Mouse (Mus musculus): Measurements from ENCODE around the gene Mfsd13b. TPM values are rescaled to one million over a fixed set of nuclear protein-coding genes. Genes with fewer than 3 reads are reported as not detected.
"Not testable (repeated sequence)": the region's sequence is repeated elsewhere in the genome, so short reads cannot be mapped to it uniquely, and the experiment has no call there.

Mfsd13b gene
- polyA plus RNA-seq, 1 experiment from 2014 or later, result not detected

DNA sequence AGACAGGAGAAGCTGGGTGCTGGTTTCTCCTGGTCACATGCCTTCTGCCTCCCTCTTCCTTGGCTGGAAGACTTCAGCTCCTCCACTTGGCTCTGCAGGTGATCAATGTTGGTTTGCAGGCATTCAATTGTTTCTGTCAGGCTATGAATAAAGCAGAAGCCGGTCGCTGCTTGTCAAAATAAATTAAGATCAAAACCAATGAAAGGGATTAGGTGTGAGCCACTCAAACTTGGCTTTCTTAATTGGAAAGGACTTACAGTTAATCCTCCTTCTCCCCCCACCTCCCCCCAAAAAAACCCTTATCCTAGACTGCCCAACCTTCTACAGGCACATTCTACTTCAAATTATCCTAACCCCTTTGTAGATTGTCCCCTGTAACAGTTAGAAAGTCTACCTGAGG, 22.2 kb upstream of the Mfsd13b start:
- ATAC-seq (ENCODE audit: low read depth), result no peak
- Histone ChIP-seq H3K9ac (no peak overlapping the region), H3K36me3 (peaks cover 88% of the 10 kb centered on the region), H3K4me1 (replicated peaks) (peaks cover 11% of the 10 kb centered on the region; the same call in 1 of the 2 replicates), H3K9me3 (replicated peaks) (no peaks in the 10 kb centered on the region), H3K4me2 (no peak overlapping the region), H3K27me3 (no peaks in the 10 kb centered on the region), H3K27ac (no peak overlapping the region), H3K4me3 (replicated peaks) (no peak overlapping the region)
- WGBS (ENCODE audit: insufficient replicate concordance), result 91% methylated on average over 2 of the region's 2 CpGs
- DNase-seq, result no peak

GRCm38 (mm10) chr7:120960601-120961000, 21.7 kb upstream of the Mfsd13b start:
- ATAC-seq (ENCODE audit: low read depth), result no peak
- Histone ChIP-seq H3K4me2 (no peak overlapping the region), H3K4me1 (replicated peaks) (peaks cover 13% of the 10 kb centered on the region; the same call in 1 of the 2 replicates), H3K9ac (no peak overlapping the region), H3K27me3 (no peaks in the 10 kb centered on the region), H3K36me3 (peaks cover 84% of the 10 kb centered on the region), H3K4me3 (replicated peaks) (no peak overlapping the region), H3K27ac (no peak overlapping the region), H3K9me3 (replicated peaks) (no peaks in the 10 kb centered on the region)
- WGBS (ENCODE audit: insufficient replicate concordance), result 87% methylated on average over 6 of the region's 6 CpGs
- no peak for DNase-seq

DNA sequence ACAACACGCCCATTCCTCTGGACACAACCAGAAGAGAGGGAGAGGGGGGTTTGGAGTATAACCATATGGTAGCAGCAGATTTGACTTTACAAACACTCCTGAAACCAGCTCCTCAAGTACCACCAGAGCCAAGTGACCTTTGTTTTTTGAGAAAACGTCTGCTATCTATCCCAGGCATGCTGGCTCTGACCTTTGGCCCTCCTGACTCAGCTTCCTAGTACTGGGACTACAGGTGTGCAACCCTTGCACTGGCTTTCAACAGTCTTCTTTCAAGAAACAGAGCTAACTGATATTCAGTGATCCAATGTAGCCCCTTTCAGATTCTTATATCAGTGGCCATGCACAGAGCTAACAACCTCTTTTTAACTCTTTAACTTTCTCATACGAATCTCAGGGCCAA, 20.4 kb upstream of the Mfsd13b start:
- H3K9ac ChIP-seq, result no peak overlapping the region
- H3K4me1 ChIP-seq (replicated peaks), result peaks cover 14% of the 10 kb centered on the region
- H3K9me3 ChIP-seq (replicated peaks), result no peaks in the 10 kb centered on the region
- H3K4me3 ChIP-seq (replicated peaks), result no peak overlapping the region
- WGBS (ENCODE audit: insufficient replicate concordance), result 74% methylated on average over 3 of the region's 3 CpGs
- peaks cover 80% of the 10 kb centered on the region for H3K36me3 ChIP-seq
- H3K4me2 ChIP-seq, result no peak overlapping the region
- no peak overlapping the region for H3K27ac ChIP-seq
- no peaks in the 10 kb centered on the region for H3K27me3 ChIP-seq
- DNase-seq (no peak), ATAC-seq (ENCODE audit: low read depth) (no peak)

DNA sequence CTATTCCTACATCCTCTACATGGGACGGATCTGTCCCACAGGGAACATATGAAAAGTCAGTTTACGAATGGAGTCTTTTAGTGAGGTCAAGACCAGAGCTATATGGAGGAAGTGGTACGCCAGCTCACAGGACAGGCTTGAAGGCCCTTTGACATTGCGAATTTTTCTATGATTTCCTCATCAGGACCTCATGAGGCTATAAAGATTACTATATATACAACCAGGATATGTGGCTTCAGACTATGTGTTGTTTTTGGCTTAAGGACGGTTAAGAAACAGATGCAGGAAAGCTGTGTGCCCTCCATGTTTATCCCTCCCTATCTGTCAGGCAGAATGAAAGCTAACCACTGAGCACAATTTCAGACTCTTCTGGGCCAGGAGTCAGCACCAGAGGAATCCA, 19.2 kb upstream of the Mfsd13b start:
- Histone ChIP-seq H3K4me3 (replicated peaks) (no peak overlapping the region), H3K4me1 (replicated peaks) (peaks cover 27% of the 10 kb centered on the region), H3K27ac (no peak overlapping the region), H3K27me3 (no peaks in the 10 kb centered on the region), H3K9ac (no peak overlapping the region), H3K9me3 (replicated peaks) (no peaks in the 10 kb centered on the region), H3K36me3 (peaks cover 80% of the 10 kb centered on the region), H3K4me2 (no peak overlapping the region)
- DNase-seq (no peak), ATAC-seq (ENCODE audit: low read depth) (no peak)
- WGBS (ENCODE audit: insufficient replicate concordance), result 83% methylated on average over 5 of the region's 5 CpGs

- H3K27ac ChIP-seq, result peak overlapping the region; percentile 91
- peak overlapping the region; percentile 33 for H3K4me3 ChIP-seq (replicated peaks)
- WGBS (ENCODE audit: insufficient replicate concordance), result 23% methylated on average over 7 of the region's 7 CpGs
- peaks cover 79% of the 10 kb centered on the region for H3K4me1 ChIP-seq (replicated peaks)
- no peaks in the 10 kb centered on the region for H3K27me3 ChIP-seq
- H3K36me3 ChIP-seq, result peaks cover 41% of the 10 kb centered on the region
- peak overlapping the region; percentile 61 for H3K4me2 ChIP-seq
- peak; percentile 70 for DNase-seq
- peak overlapping the region; percentile 65 for H3K9ac ChIP-seq
- peak; percentile 99 for ATAC-seq (ENCODE audit: low read depth)
- no peaks in the 10 kb centered on the region for H3K9me3 ChIP-seq (replicated peaks)
Observed at GRCm38 (mm10) chr7:120969221-120969620, 13.1 kb upstream of the Mfsd13b start.

- ATAC-seq (ENCODE audit: low read depth) (no peak), DNase-seq (no peak)
- peaks cover 34% of the 10 kb centered on the region for H3K36me3 ChIP-seq
- H3K4me3 ChIP-seq (replicated peaks), result no peak overlapping the region
- peak overlapping the region; percentile 61 for H3K4me2 ChIP-seq
- no peaks in the 10 kb centered on the region for H3K9me3 ChIP-seq (replicated peaks)
- H3K27ac ChIP-seq, result peak overlapping the region; percentile 91
- H3K27me3 ChIP-seq, result no peaks in the 10 kb centered on the region
- H3K4me1 ChIP-seq (replicated peaks), result peaks cover 85% of the 10 kb centered on the region
- peak overlapping the region; percentile 41; the same call in 1 of the 2 replicates for H3K9ac ChIP-seq
- 81% methylated on average over 5 of the region's 5 CpGs for WGBS (ENCODE audit: insufficient replicate concordance)
Observed at GRCm38 (mm10) chr7:120970112-120970511, 12.2 kb upstream of the Mfsd13b start.

DNA sequence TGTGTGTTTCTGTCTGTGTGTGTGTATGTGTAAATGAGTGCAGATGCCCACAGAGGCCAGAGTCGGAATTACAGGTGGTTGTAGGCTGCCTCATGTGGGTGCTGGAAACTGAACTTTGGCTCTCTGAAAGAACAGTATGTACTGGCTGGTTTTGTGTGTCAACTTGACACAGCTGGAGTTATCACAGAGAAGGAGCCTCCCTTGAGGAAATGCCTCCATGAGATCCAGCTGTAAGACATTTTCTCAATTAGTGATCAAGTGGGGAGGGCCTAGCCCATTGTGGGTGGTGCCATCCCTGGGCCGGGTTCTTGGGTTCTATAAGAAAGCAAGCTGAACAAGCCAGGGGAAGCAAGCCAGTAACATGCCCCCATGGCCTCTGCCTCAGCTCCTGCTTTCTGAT, 9.8 kb upstream of the Mfsd13b start:
- H3K4me1 ChIP-seq (replicated peaks), result peaks cover 96% of the 10 kb centered on the region
- not testable (repeated sequence) for ATAC-seq (ENCODE audit: low read depth); H3K27me3 ChIP-seq; DNase-seq; H3K4me3 ChIP-seq (replicated peaks); H3K9ac ChIP-seq; H3K9me3 ChIP-seq (replicated peaks)
- H3K4me2 ChIP-seq, result peak overlapping the region; percentile 13; the same call in 1 of the 2 replicates
- WGBS (ENCODE audit: insufficient replicate concordance), result 71% methylated on average over 2 of the region's 2 CpGs
- peaks cover 19% of the 10 kb centered on the region for H3K36me3 ChIP-seq
- H3K27ac ChIP-seq, result peak overlapping the region; percentile 91

- peaks cover 14% of the 10 kb centered on the region for H3K36me3 ChIP-seq
- DNase-seq (no peak), ATAC-seq (ENCODE audit: low read depth) (no peak)
- peak overlapping the region; percentile 26; the same call in 1 of the 2 replicates for H3K4me2 ChIP-seq
- H3K4me1 ChIP-seq (replicated peaks), result peaks cover 96% of the 10 kb centered on the region
- H3K9ac ChIP-seq, result peak overlapping the region; percentile 36; the same call in 1 of the 2 replicates
- no peaks in the 10 kb centered on the region for H3K9me3 ChIP-seq (replicated peaks)
- H3K27me3 ChIP-seq, result no peaks in the 10 kb centered on the region
- 81% methylated on average over 3 of the region's 3 CpGs for WGBS (ENCODE audit: insufficient replicate concordance)
- H3K27ac ChIP-seq, result peak overlapping the region; percentile 91
- no peak overlapping the region for H3K4me3 ChIP-seq (replicated peaks)
Observed at GRCm38 (mm10) chr7:120974001-120974400, 8.3 kb upstream of the Mfsd13b start.

- ATAC-seq (ENCODE audit: low read depth), result no peak
- DNase-seq, result no peak
- Histone ChIP-seq H3K4me2 (peak overlapping the region; percentile 83), H3K4me1 (replicated peaks) (peaks cover 77% of the 10 kb centered on the region), H3K9me3 (replicated peaks) (no peaks in the 10 kb centered on the region), H3K9ac (peak overlapping the region; percentile 95; the same call in 1 of the 2 replicates), H3K27me3 (no peaks in the 10 kb centered on the region), H3K36me3 (peaks cover 12% of the 10 kb centered on the region), H3K4me3 (replicated peaks) (peak overlapping the region; percentile 6; the same call in 1 of the 2 replicates), H3K27ac (peak overlapping the region; percentile 98)
- 74% methylated on average over 7 of the region's 7 CpGs for WGBS (ENCODE audit: insufficient replicate concordance)
Observed at GRCm38 (mm10) chr7:120977063-120977462, 5.2 kb upstream of the Mfsd13b start.

GRCm38 (mm10) chr7:120980041-120980440, 2.3 kb upstream of the Mfsd13b start:
- Histone ChIP-seq H3K4me1 (replicated peaks) (peaks cover 59% of the 10 kb centered on the region), H3K9ac (peak overlapping the region; percentile 95), H3K4me2 (peak overlapping the region; percentile 83), H3K9me3 (replicated peaks) (no peaks in the 10 kb centered on the region), H3K27me3 (no peaks in the 10 kb centered on the region; the same call in 1 of the 2 replicates), H3K4me3 (replicated peaks) (peak overlapping the region; percentile 95), H3K36me3 (peaks cover 12% of the 10 kb centered on the region), H3K27ac (peak overlapping the region; percentile 98)
- WGBS (ENCODE audit: insufficient replicate concordance), result 14% methylated on average over 4 of the region's 4 CpGs
- DNase-seq (peak; percentile 80), ATAC-seq (ENCODE audit: low read depth) (peak; percentile 83)

DNA sequence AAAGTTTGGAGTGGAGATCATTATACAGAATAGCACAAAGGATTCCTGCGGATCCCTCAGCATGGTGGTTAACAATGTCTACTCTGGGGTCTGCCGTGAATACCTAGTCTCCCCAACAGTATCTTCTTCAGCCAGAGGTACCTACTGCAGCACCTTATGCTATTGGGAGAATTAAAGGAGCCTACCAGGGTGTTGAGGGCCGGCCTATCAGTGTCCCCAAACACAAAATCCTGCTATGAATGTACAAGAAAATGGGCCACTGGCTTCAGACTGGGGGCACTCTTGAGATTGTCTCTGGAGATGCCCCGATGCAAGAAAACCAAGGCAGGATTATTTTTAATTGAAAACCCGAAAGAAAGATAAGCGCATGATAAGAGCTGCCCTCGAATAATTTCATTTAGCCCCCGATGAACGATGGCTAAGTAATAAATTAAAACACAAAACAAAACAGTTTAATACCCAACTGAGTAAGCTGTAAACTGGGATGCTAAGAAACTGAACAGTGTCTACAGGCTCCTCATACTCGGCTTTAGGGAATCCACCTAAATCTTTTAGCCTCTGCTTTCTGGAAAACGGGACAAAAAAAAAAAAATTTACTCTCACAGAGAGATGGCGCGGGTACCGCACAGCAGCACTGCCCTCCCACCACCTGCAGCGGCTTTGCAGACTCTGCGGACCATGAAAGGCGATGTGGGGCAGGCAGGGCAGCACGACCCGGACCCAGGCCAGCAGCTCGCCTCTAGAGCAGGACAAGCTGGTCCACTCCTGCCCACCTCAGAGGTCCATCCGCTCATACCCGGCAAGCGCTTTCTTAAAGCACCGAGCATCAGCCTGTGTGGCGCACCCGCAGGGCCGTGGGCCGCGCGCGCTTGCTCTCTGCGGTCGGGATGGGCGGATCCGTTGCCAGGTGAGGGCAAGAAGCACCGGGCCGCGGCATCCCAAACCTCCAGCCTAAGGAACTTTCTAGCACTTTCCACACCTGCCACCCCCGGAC, 1.1 kb upstream of the Mfsd13b start:
- Histone ChIP-seq H3K9me3 (replicated peaks) (no peaks in the 10 kb centered on the region), H3K4me3 (replicated peaks) (peak overlapping the region; percentile 95), H3K4me2 (peak overlapping the region; percentile 83), H3K27ac (peak overlapping the region; percentile 98), H3K9ac (peak overlapping the region; percentile 95), H3K27me3 (no peaks in the 10 kb centered on the region; the same call in 1 of the 2 replicates), H3K4me1 (replicated peaks) (peaks cover 50% of the 10 kb centered on the region), H3K36me3 (peaks cover 12% of the 10 kb centered on the region)
- DNase-seq (peak; percentile 69), ATAC-seq (ENCODE audit: low read depth) (peak; percentile 61)
- 3% methylated on average over 39 of the region's 39 CpGs for WGBS (ENCODE audit: insufficient replicate concordance)
